Mouse (Mus musculus): ENCODE measurements at regions not wholly inside any gene's neighbourhood (a gene's known extent, or its start where the extent isn't known, plus 50 kb on each side); places are given as distances from the start of the nearest gene placed in this dataset.

GRCm38 (mm10) chr6:52101209-52101608 is 56.9 kb downstream of the Hoxa1 start:
- TF ChIP-seq USF2 (IDR thresholded peaks at IDR 0.05; ENCODE audit: borderline replicate concordance in 1 of 2, insufficient read depth in 1 of 2, low read depth in 1 of 2, low read length in 2 of 2): no peak
- TF ChIP-seq MEF2A (IDR thresholded peaks at IDR 0.05; ENCODE audit: extremely low read depth, insufficient replicate concordance, low read depth, low read length, poor library complexity, severe bottlenecking): no peak
- TF ChIP-seq MXI1 (IDR thresholded peaks at IDR 0.05; ENCODE audit: low read depth, low read length): no peak
- no peak for TF ChIP-seq TBP (IDR thresholded peaks at IDR 0.05; ENCODE audit: low read depth, low read length)
- TF ChIP-seq E2F4 (IDR thresholded peaks at IDR 0.05; ENCODE audit: borderline replicate concordance, low read depth, low read length): no peak
- no peak for TF ChIP-seq RAD21 (IDR thresholded peaks at IDR 0.05; ENCODE audit: low read depth, low read length)
- no peak for TF ChIP-seq EP300 (IDR thresholded peaks at IDR 0.05; ENCODE audit: low read depth in 1 of 2, low read length in 2 of 2)
- TF ChIP-seq ZC3H11A (IDR thresholded peaks at IDR 0.05; ENCODE audit: low read depth, low read length): no peak
- no peak for TF ChIP-seq USF1 (IDR thresholded peaks at IDR 0.05; ENCODE audit: low read depth, low read length)
- no peak for TF ChIP-seq TAL1 (IDR thresholded peaks at IDR 0.05; ENCODE audit: low read length)
- TF ChIP-seq GABPA (IDR thresholded peaks at IDR 0.05; ENCODE audit: low read depth, low read length): no peak
- no peak for TF ChIP-seq TCF12 (IDR thresholded peaks at IDR 0.05; ENCODE audit: low read depth, low read length)
- no peak for TF ChIP-seq JUND (IDR thresholded peaks at IDR 0.05; ENCODE audit: low read depth, low read length)
- no peak for TF ChIP-seq POLR2AphosphoS2 (IDR thresholded peaks at IDR 0.05; ENCODE audit: low read length)
- Histone ChIP-seq H3K79me2 (ENCODE audit: control insufficient read depth, insufficient read depth, low read length, poor library complexity) (no peaks in the 10 kb centered on the region), H3K4me3 (ENCODE audit: control insufficient read depth in 1 of 2, insufficient read depth in 1 of 2, low read depth in 2 of 2, low read length in 2 of 2) (no peak overlapping the region), H3K9ac (ENCODE audit: control insufficient read depth, low read depth, low read length, poor library complexity, severe bottlenecking) (no peak overlapping the region), H3K27ac (ENCODE audit: control insufficient read depth, low read depth, low read length) (no peak overlapping the region), H3K27me3 (ENCODE audit: control insufficient read depth in 1 of 2, insufficient read depth in 2 of 2, low read length in 2 of 2) (no peaks in the 10 kb centered on the region), H3K4me1 (ENCODE audit: control insufficient read depth in 1 of 2, insufficient read depth in 2 of 2, low read length in 2 of 2) (no peaks in the 10 kb centered on the region), H3K36me3 (ENCODE audit: control insufficient read depth in 1 of 2, insufficient read depth in 2 of 2, low read length in 2 of 2) (no peaks in the 10 kb centered on the region), H3K9me3 (replicated peaks; ENCODE audit: insufficient read depth, low read length) (no peaks in the 10 kb centered on the region)
- DNase-seq (ENCODE audit: low read depth, low spot score): no peak

GRCm38 (mm10) chr6:52098851-52099250 is 59.3 kb downstream of the Hoxa1 start:
- H3K4me1 ChIP-seq (ENCODE audit: control insufficient read depth in 1 of 2, insufficient read depth in 2 of 2, low read length in 2 of 2): no peaks in the 10 kb centered on the region
- no peak overlapping the region for H3K9ac ChIP-seq (ENCODE audit: control insufficient read depth, low read depth, low read length, poor library complexity, severe bottlenecking)
- H3K4me3 ChIP-seq (ENCODE audit: control insufficient read depth in 1 of 2, insufficient read depth in 1 of 2, low read depth in 2 of 2, low read length in 2 of 2): no peak overlapping the region
- no peaks in the 10 kb centered on the region for H3K9me3 ChIP-seq (replicated peaks; ENCODE audit: insufficient read depth, low read length)
- no peaks in the 10 kb centered on the region for H3K79me2 ChIP-seq (ENCODE audit: control insufficient read depth, insufficient read depth, low read length, poor library complexity)
- no peak for DNase-seq (ENCODE audit: low read depth, low spot score)
- no peaks in the 10 kb centered on the region for H3K27me3 ChIP-seq (ENCODE audit: control insufficient read depth in 1 of 2, insufficient read depth in 2 of 2, low read length in 2 of 2)
- no peak overlapping the region for H3K27ac ChIP-seq (ENCODE audit: control insufficient read depth, low read depth, low read length)
- TF ChIP-seq ZNF384 (IDR thresholded peaks at IDR 0.05; ENCODE audit: low read depth, low read length): no peak
- TF ChIP-seq MAX (IDR thresholded peaks at IDR 0.05; ENCODE audit: low read length): no peak
- TF ChIP-seq E2F4 (IDR thresholded peaks at IDR 0.05; ENCODE audit: borderline replicate concordance, low read depth, low read length): no peak
- no peaks in the 10 kb centered on the region for H3K36me3 ChIP-seq (ENCODE audit: control insufficient read depth in 1 of 2, insufficient read depth in 2 of 2, low read length in 2 of 2)

Data from MEL (cell line).